Mouse (Mus musculus) liver, embryonic 14.5 days (tissue): Measurements from ENCODE around the gene Srm. TPM values are rescaled to one million over a fixed set of nuclear protein-coding genes. Genes with fewer than 3 reads are reported as not detected.

ENCODE experiments used
- ATAC-seq: fragments of 200-750 bp; cut with Nextera tagmentation; 2 replicates; pipeline ENCODE4 v1.8.0; 2017; ENCODE audit warnings: moderate number of reproducible peaks, mild to moderate bottlenecking, moderate library complexity; ENCODE audit not compliant: insufficient read depth
- DNase-seq, 3 experiments: peaks; one replicate each; pipeline ENCODE4 v3.0.0-alpha.2; 2012 to 2013; ENCODE audit warnings: low read depth in 3 of 3, low spot score in 3 of 3
- H3K27ac ChIP-seq: fragments of 300-500 bp; sonication (generic); 2 replicates; pipeline ENCODE4 v1.5.1; 2014; ENCODE audit warnings: moderate library complexity, mild to moderate bottlenecking, control low read depth, inconsistent platforms
- H3K27me3 ChIP-seq: fragments of 300-500 bp; sonication (generic); 2 replicates; pipeline ENCODE4 v1.6.1; 2014; ENCODE audit warnings: mild to moderate bottlenecking, low read length, moderate library complexity; ENCODE audit not compliant: control insufficient read depth, insufficient read depth
- H3K36me3 ChIP-seq: fragments of 300-500 bp; sonication (generic); replicated peaks from 2 replicates; pipeline ENCODE4 v1.6.1; 2014; ENCODE audit warnings: low read depth; ENCODE audit not compliant: control insufficient read depth, insufficient read depth
- H3K4me1 ChIP-seq, 2 experiments: fragments of 200-500 bp in 1 of 2; fragments of 300-500 bp in 1 of 2; sonication (generic) in 1 of 2; replicated peaks; 2 replicates each; pipeline ENCODE4 v1.6.1; 2012 to 2014; ENCODE audit warnings: antibody characterized with exemption in 1 of 2, inconsistent platforms in 1 of 2, low read length in 1 of 2; ENCODE audit not compliant: control insufficient read depth in 2 of 2, insufficient read depth in 2 of 2
- H3K4me2 ChIP-seq: fragments of 300-500 bp; sonication (generic); 2 replicates; pipeline ENCODE4 v1.6.1; 2014; ENCODE audit warnings: low read depth, mild to moderate bottlenecking, control low read depth, moderate library complexity
- H3K4me3 ChIP-seq, 2 experiments: fragments of 200-500 bp in 1 of 2; fragments of 300-500 bp in 1 of 2; sonication (generic) in 1 of 2; 2 replicates each; pipeline ENCODE4 v1.5.1; 2012 to 2014; ENCODE audit warnings: low read depth in 2 of 2, low read length in 2 of 2, mild to moderate bottlenecking in 2 of 2, control low read depth in 1 of 2, inconsistent platforms in 1 of 2, moderate library complexity in 1 of 2; ENCODE audit not compliant: insufficient read depth in 1 of 2
- H3K9ac ChIP-seq: fragments of 300-500 bp; sonication (generic); replicated peaks from 2 replicates; pipeline ENCODE4 v1.6.1; 2014; ENCODE audit warnings: mild to moderate bottlenecking, control low read depth, moderate library complexity
- H3K9me3 ChIP-seq: fragments of 300-500 bp; sonication (generic); 2 replicates; pipeline ENCODE4 v1.6.1; 2016; ENCODE audit warnings: low read length, mixed read lengths; ENCODE audit not compliant: control insufficient read depth
- CTCF ChIP-seq: IDR thresholded peaks from 2 replicates; pipeline ENCODE4 v1.5.1; 2016; ENCODE audit warnings: antibody characterized with exemption, low read depth, control low read depth
- EP300 ChIP-seq: IDR thresholded peaks from 2 replicates; pipeline ENCODE4 v1.6.1; 2016; ENCODE audit warnings: antibody characterized with exemption, low read depth
- WGBS: fragments of 180-500 bp; shearing (Covaris S2); extraction: QIAGEN DNeasy Blood & Tissue Kit; methylation state at CpG from one replicate; pipeline ENCODE4 v1.1.7; 2014; ENCODE audit not compliant: insufficient replicate concordance; 5-methylcytosine and 5-hydroxymethylcytosine counted together
- polyA plus RNA-seq, 2 experiments: library from polyadenylated mRNA; depleted of rRNA in 1 of 2; stranded (reverse) in 1 of 2; unstranded in 1 of 2; fragments of >200 nt; fragmentation: Nextera tagmentation in 1 of 2; extraction: Ambion mirVana in 1 of 2; gene quantifications; 2 replicates each; pipeline versions ENCODE4 v1.2.1 to v1.2.3; 2012 to 2014

Srm gene
- polyA plus RNA-seq, 2 experiments, result 86.1 to 129 TPM

- no peaks in the 10 kb centered on the region for H3K9me3 ChIP-seq
- no peak overlapping the region for H3K4me2 ChIP-seq
- no peak overlapping the region for H3K9ac ChIP-seq
- no peak overlapping the region for H3K4me3 ChIP-seq
- peaks cover 0 to 9% of the 10 kb centered on the region in 2 experiments; a peak in 2 of 4 replicates for H3K4me1 ChIP-seq
- no peaks in the 10 kb centered on the region for H3K27me3 ChIP-seq
- 73% methylated on average over 5 of the region's 5 CpGs for WGBS
- no peaks in the 10 kb centered on the region for H3K36me3 ChIP-seq
- ATAC-seq, result no peak
- no peak overlapping the region for H3K27ac ChIP-seq
- TF ChIP-seq CTCF (no peak), EP300 (no peak)
- no peak for DNase-seq
Measured at GRCm38 (mm10) chr4:148641121-148641520, 49.8 kb downstream of the Srm start.

- no peak for DNase-seq
- peak within 1 kb of the TSS; percentile 36 for H3K4me2 ChIP-seq
- no peaks in the 10 kb centered on the region for H3K9me3 ChIP-seq
- peaks cover 0 to 5% of the 10 kb centered on the region in 2 experiments; a peak in 1 of 4 replicates for H3K4me1 ChIP-seq
- no peaks in the 10 kb centered on the region for H3K27me3 ChIP-seq
- H3K9ac ChIP-seq, result no peak within 1 kb of the TSS
- no peak for TF ChIP-seq EP300
- TF ChIP-seq CTCF, result no peak
- no peak for ATAC-seq
- WGBS, result 37% methylated on average over 15 of the region's 15 CpGs
- no peak within 1 kb of the TSS for H3K27ac ChIP-seq
- H3K36me3 ChIP-seq, result no peaks in the 10 kb centered on the region
- no peak within 1 kb of the TSS for H3K4me3 ChIP-seq
Measured at GRCm38 (mm10) chr4:148643291-148644156, 52.2 kb downstream of the Srm start, which contains the start of gene Gm572. Gm572 (plus strand) TSS chr4:148643317.

GRCm38 (mm10) chr4:148644157-148644511 lies 52.8 kb downstream of the Srm start:
- ATAC-seq (0 out of 2 replicates have a peak, but pooled peaks have one; percentile 18), DNase-seq (peak; percentile 31 to 40 (median 37))
- TF ChIP-seq EP300, result no peak
- TF ChIP-seq CTCF, result peak; percentile 92
- no peak overlapping the region for H3K27ac ChIP-seq
- no peaks in the 10 kb centered on the region for H3K27me3 ChIP-seq
- no peak overlapping the region for H3K9ac ChIP-seq
- peaks cover 0 to 5% of the 10 kb centered on the region in 2 experiments; a peak in 1 of 4 replicates for H3K4me1 ChIP-seq
- H3K9me3 ChIP-seq, result no peaks in the 10 kb centered on the region
- no peak overlapping the region for H3K4me3 ChIP-seq
- peak overlapping the region; percentile 36 for H3K4me2 ChIP-seq
- no peaks in the 10 kb centered on the region for H3K36me3 ChIP-seq
- 1% methylated on average over 9 of the region's 9 CpGs for WGBS

Other genes starting within 250 kb of the Srm start
- gene Ubiad1, start 146.7 kb upstream of the Srm start, polyA plus RNA-seq (2012; rRNA removed), result 6.0 and 6.4 TPM in 2 replicates
- 7.3 and 7.9 TPM in 2 replicates for gene Ubiad1, start 146.7 kb upstream of the Srm start, polyA plus RNA-seq (2014; fragmentation: Nextera tagmentation; extraction: Ambion mirVana)
- gene Mtor, start 142.9 kb upstream of the Srm start, polyA plus RNA-seq (2012; rRNA removed), result 6.0 and 6.1 TPM in 2 replicates
- gene Mtor, start 142.9 kb upstream of the Srm start, polyA plus RNA-seq (2014; fragmentation: Nextera tagmentation; extraction: Ambion mirVana), result 9.4 and 11.2 TPM in 2 replicates
- gene Angptl7, start 91.0 kb upstream of the Srm start, polyA plus RNA-seq (2012; rRNA removed), result 0.21 and 0.33 TPM in 2 replicates
- gene Angptl7, start 91.0 kb upstream of the Srm start, polyA plus RNA-seq (2014; fragmentation: Nextera tagmentation; extraction: Ambion mirVana), result 0.23 and 0.29 TPM in 2 replicates
- gene Exosc10, start 33.1 kb upstream of the Srm start, polyA plus RNA-seq (2012; rRNA removed), result 18.2 and 20.1 TPM in 2 replicates
- gene Exosc10, start 33.1 kb upstream of the Srm start, polyA plus RNA-seq (2014; fragmentation: Nextera tagmentation; extraction: Ambion mirVana), result 36.0 and 36.1 TPM in 2 replicates
- 20.6 and 29.5 TPM in 2 replicates for gene Masp2, start 11.1 kb downstream of the Srm start, polyA plus RNA-seq (2012; rRNA removed)
- gene Masp2, start 11.1 kb downstream of the Srm start, polyA plus RNA-seq (2014; fragmentation: Nextera tagmentation; extraction: Ambion mirVana), result 28.9 and 31.1 TPM in 2 replicates
- 247 and 260 TPM in 2 replicates for gene Tardbp, start 35.5 kb downstream of the Srm start, polyA plus RNA-seq (2012; rRNA removed)
- 80.3 and 83.0 TPM in 2 replicates for gene Tardbp, start 35.5 kb downstream of the Srm start, polyA plus RNA-seq (2014; fragmentation: Nextera tagmentation; extraction: Ambion mirVana)
- 0.03 TPM in 1 of 2 replicates, not detected in the other for gene Gm572, start 51.8 kb downstream of the Srm start, polyA plus RNA-seq (2012; rRNA removed)
- gene Gm572, start 51.8 kb downstream of the Srm start, polyA plus RNA-seq (2014; fragmentation: Nextera tagmentation; extraction: Ambion mirVana), result not detected in 2 replicates
- 0.39 and 0.43 TPM in 2 replicates for gene Casz1, start 212.9 kb downstream of the Srm start, polyA plus RNA-seq (2012; rRNA removed)
- 0.29 and 0.32 TPM in 2 replicates for gene Casz1, start 212.9 kb downstream of the Srm start, polyA plus RNA-seq (2014; fragmentation: Nextera tagmentation; extraction: Ambion mirVana)